Mouse (Mus musculus): ENCODE measurements around the gene Popdc3. TPM values are rescaled to one million over a fixed set of nuclear protein-coding genes. Genes with fewer than 3 reads are reported as not detected.

The Popdc3 gene
- total RNA-seq, 1 experiment from 2014 or later, result not detected

Other genes with a start within 250 kb of the Popdc3 start
- 9.5 and 11.2 TPM in 2 replicates for gene Prep, start 110.9 kb upstream of the Popdc3 start, total RNA-seq (2017)
- gene Bves, start 157.7 kb downstream of the Popdc3 start, total RNA-seq (2017), result not detected in 2 replicates